Mouse (Mus musculus) intestine, postnatal 0 days (tissue): ENCODE data around the gene Qars. TPM values are rescaled to one million over a fixed set of nuclear protein-coding genes. Genes with fewer than 3 reads are reported as not detected.
A peak's percentile ranks its signal among the peaks of the same experiment; 100 is the strongest.

Experiments
- ATAC-seq: fragments of 200-750 bp; cut with Nextera tagmentation; 2 replicates; pipeline ENCODE4 v1.8.0; 2017; ENCODE audit warnings: mild to moderate bottlenecking, moderate TSS enrichment, moderate library complexity
- H3K27ac ChIP-seq: fragments of 300-500 bp; sonication (generic); 2 replicates; pipeline ENCODE4 v1.5.1; 2014; ENCODE audit warnings: mild to moderate bottlenecking, low read depth, low read length, moderate library complexity
- H3K27me3 ChIP-seq: fragments of 300-500 bp; sonication (generic); replicated peaks from 2 replicates; pipeline ENCODE4 v1.6.1; 2014; ENCODE audit warnings: low read length, mixed read lengths; ENCODE audit not compliant: control insufficient read depth, insufficient read depth
- H3K36me3 ChIP-seq: fragments of 300-500 bp; sonication (generic); 2 replicates; pipeline ENCODE4 v1.6.1; 2014; ENCODE audit warnings: mild to moderate bottlenecking, moderate library complexity; ENCODE audit not compliant: control insufficient read depth, insufficient read depth
- H3K4me1 ChIP-seq: fragments of 300-500 bp; sonication (generic); replicated peaks from 2 replicates; pipeline ENCODE4 v1.6.1; 2014; ENCODE audit warnings: antibody characterized with exemption, low read length, mixed read lengths; ENCODE audit not compliant: control insufficient read depth, insufficient read depth
- H3K4me2 ChIP-seq: fragments of 300-500 bp; sonication (generic); replicated peaks from 2 replicates; pipeline ENCODE4 v1.6.1; 2014; ENCODE audit warnings: low read depth, mild to moderate bottlenecking, moderate library complexity
- H3K4me3 ChIP-seq: fragments of 300-500 bp; sonication (generic); 2 replicates; pipeline ENCODE4 v1.5.1; 2014; ENCODE audit warnings: low read depth, low read length
- H3K9ac ChIP-seq: fragments of 300-500 bp; sonication (generic); 2 replicates; pipeline ENCODE4 v1.6.1; 2014; ENCODE audit warnings: mild to moderate bottlenecking, low read depth, low read length
- H3K9me3 ChIP-seq: fragments of 300-500 bp; sonication (generic); 2 replicates; pipeline ENCODE4 v1.6.1; 2016; ENCODE audit warnings: mixed run types; ENCODE audit not compliant: control insufficient read depth
- CTCF ChIP-seq: sonication (generic); IDR thresholded peaks from 2 replicates; pipeline ENCODE4 v1.5.1; 2016; ENCODE audit warnings: low read depth, mild to moderate bottlenecking, control low read depth, antibody characterized with exemption, moderate library complexity
- WGBS: fragments of 180-500 bp; shearing (Covaris S2); extraction: QIAGEN DNeasy Blood & Tissue Kit; methylation state at CpG from one replicate; pipeline ENCODE4 v1.1.7; 2014; 5-methylcytosine and 5-hydroxymethylcytosine counted together
- polyA plus RNA-seq: library from polyadenylated mRNA; unstranded; fragments of >200 nt; fragmentation: Nextera tagmentation; extraction: Ambion mirVana; gene quantifications from 2 replicates; pipeline ENCODE4 v1.2.1, GENCODE M21; 2015

Gene Qars
- polyA plus RNA-seq, 1 experiment from 2014 or later = 66.4 TPM

DNA sequence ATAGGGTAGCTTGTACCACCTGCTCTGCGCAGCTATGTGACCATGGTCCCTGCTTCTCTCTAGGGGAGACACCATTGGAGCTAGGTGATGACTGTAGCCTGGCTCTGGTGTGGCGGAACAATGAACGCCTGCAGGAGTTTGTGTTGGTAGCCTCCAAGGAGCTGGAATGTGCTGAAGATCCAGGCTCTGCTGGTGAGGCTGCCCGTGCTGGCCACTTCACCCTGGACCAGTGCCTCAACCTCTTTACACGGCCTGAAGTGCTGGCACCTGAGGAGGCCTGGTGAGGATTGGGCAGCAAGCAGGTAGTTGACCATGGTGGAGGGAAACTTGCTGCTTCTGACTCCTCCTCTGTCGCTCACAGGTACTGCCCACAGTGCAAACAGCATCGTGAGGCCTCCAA lies 8.3 kb upstream of the Qars start:
- no peak for TF ChIP-seq CTCF
- Histone ChIP-seq H3K27me3 (no peaks in the 10 kb centered on the region), H3K9me3 (no peaks in the 10 kb centered on the region), H3K4me1 (no peaks in the 10 kb centered on the region), H3K4me3 (no peak overlapping the region), H3K4me2 (no peak overlapping the region), H3K9ac (no peak overlapping the region), H3K27ac (no peak overlapping the region), H3K36me3 (peaks cover 87% of the 10 kb centered on the region)
- WGBS = 92% methylated on average over 7 of the region's 7 CpGs
- no peak for ATAC-seq

GRCm38 (mm10) chr9:108499943-108500342 lies 7.6 kb upstream of the Qars start:
- Histone ChIP-seq H3K9me3 (no peaks in the 10 kb centered on the region), H3K27ac (no peak overlapping the region), H3K36me3 (peaks cover 80% of the 10 kb centered on the region), H3K27me3 (no peaks in the 10 kb centered on the region), H3K4me3 (no peak overlapping the region), H3K9ac (no peak overlapping the region), H3K4me1 (no peaks in the 10 kb centered on the region), H3K4me2 (no peak overlapping the region)
- 94% methylated on average over 15 of the region's 15 CpGs for WGBS
- no peak for ATAC-seq
- no peak for TF ChIP-seq CTCF

DNA sequence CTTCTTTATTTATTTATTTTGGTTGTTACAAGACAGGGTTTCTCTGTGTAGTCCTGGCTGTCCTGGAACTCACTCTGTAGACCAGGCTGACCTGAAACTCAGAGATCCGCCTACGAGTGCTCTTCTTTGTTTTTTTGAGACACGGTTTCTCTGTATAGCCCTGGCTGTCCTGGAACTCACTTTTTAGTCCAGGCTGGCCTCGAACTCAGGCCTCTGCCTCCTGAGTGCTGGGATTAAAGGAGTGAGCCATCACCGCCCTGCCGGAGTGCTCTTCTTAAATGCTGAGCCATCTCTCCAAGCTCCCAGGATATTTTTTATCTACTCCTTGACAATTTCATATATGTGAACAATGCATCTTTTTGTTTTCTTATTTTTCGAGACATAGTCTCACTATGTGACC lies 605 bp upstream of the Qars start:
- Histone ChIP-seq H3K4me1 (0 out of 2 replicates have a peak, but pooled peaks cover 6% of the 10 kb centered on the region), H3K4me2 (peak overlapping the region; percentile 87), H3K27me3 (no peaks in the 10 kb centered on the region), H3K36me3 (peaks cover 33% of the 10 kb centered on the region), H3K9ac (no peak overlapping the region), H3K4me3 (peak overlapping the region; percentile 61; the same call in 1 of the 2 replicates), H3K27ac (peak overlapping the region; percentile 85), H3K9me3 (no peaks in the 10 kb centered on the region)
- ATAC-seq = no peak
- TF ChIP-seq CTCF = no peak
- WGBS = 83% methylated on average over 7 of the region's 7 CpGs

- 0 out of 2 replicates have a peak, but pooled peaks cover 6% of the 10 kb centered on the region for H3K4me1 ChIP-seq
- WGBS = 87% methylated on average over 7 of the region's 7 CpGs
- H3K4me2 ChIP-seq = peak overlapping the region; percentile 87
- peak overlapping the region; percentile 61 for H3K4me3 ChIP-seq
- ATAC-seq = no peak
- no peaks in the 10 kb centered on the region for H3K9me3 ChIP-seq
- no peak overlapping the region for H3K27ac ChIP-seq
- H3K9ac ChIP-seq = peak overlapping the region; percentile 77; the same call in 1 of the 2 replicates
- no peaks in the 10 kb centered on the region for H3K27me3 ChIP-seq
- TF ChIP-seq CTCF = no peak
- peaks cover 40% of the 10 kb centered on the region for H3K36me3 ChIP-seq
These were observed 1.3 kb downstream of the Qars start for GRCm38 (mm10) chr9:108508776-108509175.

DNA sequence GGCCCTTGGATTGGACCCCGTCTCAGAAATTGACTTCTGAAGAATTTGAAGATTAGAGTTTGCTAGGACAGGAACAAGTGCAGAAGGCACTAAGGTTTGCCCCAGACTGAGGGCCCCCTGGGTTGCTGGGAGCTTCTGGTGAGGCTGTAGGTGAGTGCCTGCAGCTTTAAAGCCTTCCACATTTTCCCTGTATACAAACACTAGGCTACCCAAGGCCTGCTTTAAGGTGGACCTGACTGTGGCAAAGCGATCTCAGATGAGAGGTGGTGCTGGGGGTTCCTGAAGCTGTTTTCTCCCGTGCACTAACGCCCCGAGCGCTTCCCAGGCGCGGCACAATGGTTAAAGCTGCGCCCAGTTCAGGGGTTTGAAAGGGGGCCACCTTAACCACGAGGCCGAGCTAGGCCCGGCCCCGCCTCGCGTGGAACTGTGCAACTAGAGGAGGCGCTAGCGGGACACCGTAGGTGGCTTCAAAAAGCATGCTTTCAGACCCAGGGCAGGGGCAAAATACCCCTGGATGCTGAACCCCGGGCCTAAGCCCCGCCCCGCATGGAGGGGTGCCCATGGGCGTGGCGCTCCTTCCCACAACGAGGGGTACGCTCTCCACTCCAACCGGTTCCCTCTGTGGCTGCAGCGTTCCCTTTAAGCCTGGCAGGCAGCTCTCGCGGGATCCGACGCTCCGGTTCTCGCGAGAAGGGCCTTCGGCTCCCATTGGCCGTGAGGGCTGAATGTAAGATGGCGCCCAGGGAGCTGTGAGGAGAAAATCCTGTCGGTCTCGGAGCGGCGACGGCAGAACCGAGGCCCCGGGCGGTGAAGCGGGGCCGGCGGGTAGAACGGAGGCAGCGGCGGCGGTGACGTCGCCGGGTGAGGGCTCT lies 9.1 kb downstream of the Qars start, which contains the start of gene Qrich1:
Qrich1 (plus strand) TSS at position 427 of the 872 bp plus-strand sequence.
- under 1% methylated on average over 55 of the region's 55 CpGs for WGBS
- peak; percentile 47 for TF ChIP-seq CTCF
- Histone ChIP-seq H3K9me3 (no peaks in the 10 kb centered on the region), H3K36me3 (peaks cover 46% of the 10 kb centered on the region), H3K27me3 (no peaks in the 10 kb centered on the region), H3K27ac (peak within 1 kb of the TSS; percentile 99), H3K4me1 (no peaks in the 10 kb centered on the region), H3K9ac (peak within 1 kb of the TSS; percentile 99), H3K4me3 (peak within 1 kb of the TSS; percentile 93), H3K4me2 (peak within 1 kb of the TSS; percentile 69)
- peak; percentile 91 for ATAC-seq

- 0% methylated on average over 47 of the region's 95 CpGs for WGBS
These were observed 9.9 kb downstream of the Qars start for GRCm38 (mm10) chr9:108517253-108517930.

More at GRCm38 (mm10) chr9:108517253-108517930, 9.9 kb downstream of the Qars start:
- H3K27ac ChIP-seq = peak overlapping the region; percentile 99
- H3K4me2 ChIP-seq = peak overlapping the region; percentile 69
- H3K9me3 ChIP-seq = no peaks in the 10 kb centered on the region
- H3K9ac ChIP-seq = peak overlapping the region; percentile 99
- no peak for TF ChIP-seq CTCF
- peaks cover 39% of the 10 kb centered on the region for H3K36me3 ChIP-seq
- H3K4me3 ChIP-seq = peak overlapping the region; percentile 93
- ATAC-seq = peak; percentile 72
- H3K27me3 ChIP-seq = no peaks in the 10 kb centered on the region
- H3K4me1 ChIP-seq = no peaks in the 10 kb centered on the region
